Mouse (Mus musculus): ENCODE measurements around the gene Abca14. TPM values are rescaled to one million over a fixed set of nuclear protein-coding genes. Genes with fewer than 3 reads are reported as not detected.

Abca14 gene
- polyA plus RNA-seq, 1 experiment from 2014 or later = not detected

DNA sequence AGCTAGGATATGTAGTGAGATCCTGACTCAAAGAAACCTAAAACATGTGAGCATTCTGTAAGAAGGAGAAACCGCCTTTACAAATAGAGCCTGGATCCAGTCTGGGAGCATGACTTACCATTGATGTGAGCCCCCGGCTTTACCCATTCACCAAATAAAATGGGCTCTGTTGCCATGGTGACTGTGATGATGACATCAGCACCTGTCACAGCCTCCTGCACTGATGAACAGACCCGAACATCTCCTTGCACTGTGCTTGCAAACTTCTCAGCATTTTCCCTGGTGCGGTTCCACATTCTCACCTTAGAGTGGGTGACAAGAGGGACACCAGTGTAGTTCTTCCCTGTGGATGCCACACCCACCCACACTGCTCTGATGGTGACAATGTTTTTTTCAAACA, 8.6 kb upstream of the Abca14 start:
- H3K4me3 ChIP-seq (ENCODE audit: low read length) = no peak overlapping the region
- H3K27me3 ChIP-seq (ENCODE audit: insufficient read depth, low read length) = no peaks in the 10 kb centered on the region
- H3K36me3 ChIP-seq (ENCODE audit: insufficient read depth, low read length) = no peaks in the 10 kb centered on the region
- H3K4me2 ChIP-seq (replicated peaks; ENCODE audit: low read depth, low read length) = no peak overlapping the region
- 91% methylated on average over 4 of the region's 4 CpGs for WGBS
- no peaks in the 10 kb centered on the region for H3K9me3 ChIP-seq (ENCODE audit: low read length)
- no peak overlapping the region for H3K27ac ChIP-seq (ENCODE audit: low read length)
- no peak for ATAC-seq (ENCODE audit: low FRiP score, low TSS enrichment)
- 0 out of 2 replicates have a peak, but pooled peaks cover 1% of the 10 kb centered on the region for H3K4me1 ChIP-seq (ENCODE audit: insufficient read depth, low read length)
- no peak overlapping the region for H3K9ac ChIP-seq (replicated peaks; ENCODE audit: low read length)

DNA sequence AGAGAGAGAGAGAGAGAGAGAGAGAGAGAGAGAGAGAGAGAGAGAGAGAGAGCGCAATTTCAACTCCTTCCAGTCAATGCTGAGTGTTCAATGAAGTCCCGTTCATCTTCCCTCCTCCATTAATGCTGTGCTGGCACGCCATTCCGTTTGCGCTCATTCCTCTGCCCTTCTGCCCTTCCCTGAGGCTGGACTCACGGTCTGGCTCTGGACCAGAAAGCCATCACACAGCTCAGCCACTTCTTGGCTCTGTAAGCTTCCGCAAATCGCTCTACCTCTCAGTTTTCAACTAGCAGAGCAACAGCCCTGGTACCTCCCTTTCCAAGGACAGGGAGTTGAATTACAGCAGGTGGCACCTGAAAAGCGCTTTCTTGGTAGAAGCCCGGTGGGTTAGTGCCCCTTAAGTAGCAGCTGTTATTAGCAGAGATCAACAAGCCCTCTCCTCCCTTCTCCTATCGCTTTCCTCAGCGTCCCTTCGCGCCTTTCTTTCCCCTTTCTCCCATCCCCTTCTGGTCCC, 2.5 kb upstream of the Abca14 start:
- WGBS = 2% methylated on average over 14 of the region's 14 CpGs
- Histone ChIP-seq H3K9ac (replicated peaks; ENCODE audit: low read length) (peak overlapping the region; percentile 54), H3K27me3 (ENCODE audit: insufficient read depth, low read length) (0 out of 2 replicates have a peak, but pooled peaks cover 3% of the 10 kb centered on the region), H3K4me1 (ENCODE audit: insufficient read depth, low read length) (peaks cover 5% of the 10 kb centered on the region), H3K4me3 (ENCODE audit: low read length) (peak overlapping the region; percentile 46), H3K4me2 (replicated peaks; ENCODE audit: low read depth, low read length) (peak overlapping the region; percentile 64), H3K9me3 (ENCODE audit: low read length) (no peaks in the 10 kb centered on the region), H3K36me3 (ENCODE audit: insufficient read depth, low read length) (no peaks in the 10 kb centered on the region), H3K27ac (ENCODE audit: low read length) (0 out of 2 replicates have a peak overlapping the region, but pooled peaks have one; percentile 15)
- ATAC-seq (ENCODE audit: low FRiP score, low TSS enrichment) = no peak

GRCm38 (mm10) chr7:120201771-120202170, 2.0 kb upstream of the Abca14 start, which contains the start of gene Crym:
TSS of gene Crym (minus strand) at chr7:120202111.
- no peaks in the 10 kb centered on the region for H3K9me3 ChIP-seq (ENCODE audit: low read length)
- 0 out of 2 replicates have a peak within 1 kb of the TSS, but pooled peaks have one; percentile 15 for H3K27ac ChIP-seq (ENCODE audit: low read length)
- peak within 1 kb of the TSS; percentile 54 for H3K9ac ChIP-seq (replicated peaks; ENCODE audit: low read length)
- 0 out of 2 replicates have a peak, but pooled peaks cover 3% of the 10 kb centered on the region for H3K27me3 ChIP-seq (ENCODE audit: insufficient read depth, low read length)
- peak within 1 kb of the TSS; percentile 64 for H3K4me2 ChIP-seq (replicated peaks; ENCODE audit: low read depth, low read length)
- 2% methylated on average over 25 of the region's 26 CpGs for WGBS
- peak within 1 kb of the TSS; percentile 46 for H3K4me3 ChIP-seq (ENCODE audit: low read length)
- H3K36me3 ChIP-seq (ENCODE audit: insufficient read depth, low read length) = no peaks in the 10 kb centered on the region
- H3K4me1 ChIP-seq (ENCODE audit: insufficient read depth, low read length) = peaks cover 5% of the 10 kb centered on the region
- ATAC-seq (ENCODE audit: low FRiP score, low TSS enrichment) = peak; percentile 41

GRCm38 (mm10) chr7:120205989-120206388, 2.2 kb downstream of the Abca14 start:
- no peak for ATAC-seq (ENCODE audit: low FRiP score, low TSS enrichment)
- WGBS = 53% methylated on average over 9 of the region's 9 CpGs
- Histone ChIP-seq H3K36me3 (ENCODE audit: insufficient read depth, low read length) (no peaks in the 10 kb centered on the region), H3K4me1 (ENCODE audit: insufficient read depth, low read length) (peaks cover 5% of the 10 kb centered on the region), H3K4me3 (ENCODE audit: low read length) (no peak overlapping the region), H3K9ac (replicated peaks; ENCODE audit: low read length) (no peak overlapping the region), H3K4me2 (replicated peaks; ENCODE audit: low read depth, low read length) (no peak overlapping the region), H3K9me3 (ENCODE audit: low read length) (no peaks in the 10 kb centered on the region), H3K27ac (ENCODE audit: low read length) (no peak overlapping the region), H3K27me3 (ENCODE audit: insufficient read depth, low read length) (no peaks in the 10 kb centered on the region)

DNA sequence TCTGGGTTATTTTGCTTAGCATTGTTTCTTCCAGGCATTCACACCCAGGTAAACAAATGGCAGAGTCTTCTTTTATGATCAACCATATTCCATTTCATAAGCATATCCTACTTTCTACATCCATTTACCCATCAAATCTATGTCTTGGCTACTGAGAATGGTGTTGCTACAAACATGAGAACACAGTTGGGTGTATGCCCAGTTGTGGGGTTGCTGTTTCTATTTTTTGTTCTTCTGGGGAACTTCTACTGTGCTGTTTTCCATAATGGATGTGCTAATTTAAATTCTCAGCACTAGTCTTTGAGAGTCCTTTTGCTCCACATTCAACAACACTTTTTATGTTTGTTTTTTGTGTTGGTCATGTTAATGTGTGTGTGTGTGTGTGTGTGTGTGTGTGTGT, 24.8 kb downstream of the Abca14 start:
- Histone ChIP-seq H3K27me3 (ENCODE audit: insufficient read depth, low read length) (no peaks in the 10 kb centered on the region), H3K9ac (replicated peaks; ENCODE audit: low read length) (no peak overlapping the region), H3K4me2 (replicated peaks; ENCODE audit: low read depth, low read length) (no peak overlapping the region), H3K36me3 (ENCODE audit: insufficient read depth, low read length) (no peaks in the 10 kb centered on the region), H3K4me1 (ENCODE audit: insufficient read depth, low read length) (no peaks in the 10 kb centered on the region), H3K9me3 (ENCODE audit: low read length) (no peaks in the 10 kb centered on the region), H3K4me3 (ENCODE audit: low read length) (no peak overlapping the region), H3K27ac (ENCODE audit: low read length) (no peak overlapping the region)
- no peak for ATAC-seq (ENCODE audit: low FRiP score, low TSS enrichment)

- Histone ChIP-seq H3K4me2 (replicated peaks; ENCODE audit: low read depth, low read length) (no peak overlapping the region), H3K27me3 (ENCODE audit: insufficient read depth, low read length) (no peaks in the 10 kb centered on the region), H3K4me1 (ENCODE audit: insufficient read depth, low read length) (no peaks in the 10 kb centered on the region), H3K9ac (replicated peaks; ENCODE audit: low read length) (no peak overlapping the region), H3K36me3 (ENCODE audit: insufficient read depth, low read length) (no peaks in the 10 kb centered on the region), H3K4me3 (ENCODE audit: low read length) (no peak overlapping the region), H3K9me3 (ENCODE audit: low read length) (no peaks in the 10 kb centered on the region), H3K27ac (ENCODE audit: low read length) (no peak overlapping the region)
- ATAC-seq (ENCODE audit: low FRiP score, low TSS enrichment) = no peak
Measured at GRCm38 (mm10) chr7:120241092-120241491, 37.3 kb downstream of the Abca14 start.

- Histone ChIP-seq H3K9ac (replicated peaks; ENCODE audit: low read length) (no peak overlapping the region), H3K27ac (ENCODE audit: low read length) (no peak overlapping the region), H3K4me2 (replicated peaks; ENCODE audit: low read depth, low read length) (no peak overlapping the region), H3K27me3 (ENCODE audit: insufficient read depth, low read length) (no peaks in the 10 kb centered on the region), H3K9me3 (ENCODE audit: low read length) (no peaks in the 10 kb centered on the region), H3K36me3 (ENCODE audit: insufficient read depth, low read length) (no peaks in the 10 kb centered on the region), H3K4me1 (ENCODE audit: insufficient read depth, low read length) (no peaks in the 10 kb centered on the region), H3K4me3 (ENCODE audit: low read length) (no peak overlapping the region)
- ATAC-seq (ENCODE audit: low FRiP score, low TSS enrichment) = no peak
- WGBS = 85% methylated on average over 7 of the region's 7 CpGs
Measured at GRCm38 (mm10) chr7:120271135-120271991, 67.6 kb downstream of the Abca14 start.

DNA sequence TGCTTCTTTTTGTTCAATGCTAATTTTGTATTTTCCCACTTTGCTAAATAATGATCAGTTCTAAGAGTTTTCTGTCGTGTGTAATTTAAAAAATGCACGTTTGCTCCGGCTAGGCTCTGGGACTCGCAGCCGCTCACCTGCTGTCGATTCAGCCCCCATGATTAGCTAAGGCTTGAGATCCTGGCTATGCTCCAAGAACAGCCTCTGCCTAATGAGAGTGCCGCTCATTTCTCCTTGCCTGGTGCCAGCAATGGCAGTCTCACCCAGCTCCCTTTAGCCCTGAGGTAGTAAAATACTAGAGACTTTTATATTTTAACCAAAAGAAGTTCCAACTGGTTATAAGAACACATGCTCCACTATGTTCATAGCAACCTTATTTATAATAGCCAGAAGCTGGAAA, 68.3 kb downstream of the Abca14 start:
- 73% methylated on average over 7 of the region's 7 CpGs for WGBS
- no peaks in the 10 kb centered on the region for H3K9me3 ChIP-seq (ENCODE audit: low read length)

DNA sequence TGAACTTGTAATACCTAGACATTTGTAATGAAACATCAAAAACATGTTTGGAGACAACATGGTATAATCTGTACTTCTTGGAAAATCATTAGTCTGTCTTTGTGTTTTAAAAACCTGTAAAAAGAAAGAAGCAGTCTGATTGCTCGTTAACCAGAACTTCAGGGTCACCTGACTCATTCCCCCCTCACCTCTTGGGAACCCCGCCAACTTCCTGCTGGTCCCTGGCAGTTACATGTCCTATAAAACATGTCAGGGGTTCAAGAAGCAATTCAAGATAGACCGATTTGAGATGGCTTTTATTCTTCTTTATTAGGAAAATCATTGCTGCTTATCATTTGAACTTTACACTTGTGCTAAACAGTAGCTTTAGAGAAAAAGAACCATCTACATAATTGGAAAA, 81.5 kb downstream of the Abca14 start:
- no peak overlapping the region for H3K27ac ChIP-seq (ENCODE audit: low read length)
- H3K9me3 ChIP-seq (ENCODE audit: low read length) = no peaks in the 10 kb centered on the region
- 46% methylated on average over 3 of the region's 3 CpGs for WGBS
- H3K4me2 ChIP-seq (replicated peaks; ENCODE audit: low read depth, low read length) = no peak overlapping the region
- no peak overlapping the region for H3K4me3 ChIP-seq (ENCODE audit: low read length)
- no peak overlapping the region for H3K9ac ChIP-seq (replicated peaks; ENCODE audit: low read length)
- no peak for ATAC-seq (ENCODE audit: low FRiP score, low TSS enrichment)
- no peaks in the 10 kb centered on the region for H3K27me3 ChIP-seq (ENCODE audit: insufficient read depth, low read length)
- no peaks in the 10 kb centered on the region for H3K4me1 ChIP-seq (ENCODE audit: insufficient read depth, low read length)
- no peaks in the 10 kb centered on the region for H3K36me3 ChIP-seq (ENCODE audit: insufficient read depth, low read length)

More for the DNA sequence above, 68.3 kb downstream of the Abca14 start:
- Histone ChIP-seq H3K27ac (ENCODE audit: low read length) (no peak overlapping the region), H3K4me3 (ENCODE audit: low read length) (no peak overlapping the region), H3K4me2 (replicated peaks; ENCODE audit: low read depth, low read length) (no peak overlapping the region), H3K36me3 (ENCODE audit: insufficient read depth, low read length) (no peaks in the 10 kb centered on the region), H3K27me3 (ENCODE audit: insufficient read depth, low read length) (no peaks in the 10 kb centered on the region), H3K9ac (replicated peaks; ENCODE audit: low read length) (no peak overlapping the region), H3K4me1 (ENCODE audit: insufficient read depth, low read length) (no peaks in the 10 kb centered on the region)
- ATAC-seq (ENCODE audit: low FRiP score, low TSS enrichment) = no peak

DNA sequence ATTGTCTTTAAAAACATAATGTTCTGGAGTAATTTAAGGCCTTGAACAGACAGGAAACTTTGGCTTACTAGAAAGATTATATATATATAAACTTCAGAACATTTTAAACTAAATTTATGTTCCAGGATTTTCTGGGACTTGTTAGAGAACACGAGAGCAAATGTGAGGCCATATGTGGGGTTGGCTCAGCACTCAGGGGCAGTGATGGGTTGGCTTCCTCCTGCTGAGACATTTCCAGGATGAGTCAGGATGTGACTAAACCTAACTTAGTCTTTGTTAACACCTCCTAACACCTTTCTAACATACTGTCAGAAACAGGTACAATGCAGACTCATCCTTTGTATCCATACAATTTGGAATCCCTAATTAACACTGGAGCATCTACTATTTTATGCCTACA, 112.3 kb downstream of the Abca14 start:
- Histone ChIP-seq H3K9ac (replicated peaks; ENCODE audit: low read length) (no peak overlapping the region), H3K27me3 (ENCODE audit: insufficient read depth, low read length) (no peaks in the 10 kb centered on the region), H3K36me3 (ENCODE audit: insufficient read depth, low read length) (no peaks in the 10 kb centered on the region), H3K9me3 (ENCODE audit: low read length) (no peaks in the 10 kb centered on the region), H3K4me3 (ENCODE audit: low read length) (no peak overlapping the region), H3K4me2 (replicated peaks; ENCODE audit: low read depth, low read length) (no peak overlapping the region), H3K4me1 (ENCODE audit: insufficient read depth, low read length) (no peaks in the 10 kb centered on the region), H3K27ac (ENCODE audit: low read length) (no peak overlapping the region)
- ATAC-seq (ENCODE audit: low FRiP score, low TSS enrichment) = no peak
- 79% methylated on average over 1 of the region's 1 CpGs for WGBS

Measured in kidney, embryonic 16.5 days (tissue).